Mouse (Mus musculus) gastrocnemius, postnatal 4 days (tissue): ENCODE data around the gene 6030408B16Rik. TPM values are rescaled to one million over a fixed set of nuclear protein-coding genes. Genes with fewer than 3 reads are reported as not detected.
A peak's percentile ranks its signal among the peaks of the same experiment; 100 is the strongest.

ENCODE experiments used
- DNase-seq, 2 experiments: peaks; one replicate each; pipeline ENCODE4 v3.0.0; 2021 to 2022; ENCODE audit warnings: low spot score in 2 of 2, mixed read lengths in 2 of 2
- total RNA-seq, 2 experiments: library from RNA; stranded (reverse); gene quantifications; 2 replicates each; pipeline ENCODE4 v1.2.3; 2021

6030408B16Rik gene
- total RNA-seq, 2 experiments from 2014 or later, result 0.59 TPM; not detected in 1

GRCm38 (mm10) chr15:101295106-101295505 lies 2.1 kb downstream of the 6030408B16Rik start:
- DNase-seq, result no peak

DNA sequence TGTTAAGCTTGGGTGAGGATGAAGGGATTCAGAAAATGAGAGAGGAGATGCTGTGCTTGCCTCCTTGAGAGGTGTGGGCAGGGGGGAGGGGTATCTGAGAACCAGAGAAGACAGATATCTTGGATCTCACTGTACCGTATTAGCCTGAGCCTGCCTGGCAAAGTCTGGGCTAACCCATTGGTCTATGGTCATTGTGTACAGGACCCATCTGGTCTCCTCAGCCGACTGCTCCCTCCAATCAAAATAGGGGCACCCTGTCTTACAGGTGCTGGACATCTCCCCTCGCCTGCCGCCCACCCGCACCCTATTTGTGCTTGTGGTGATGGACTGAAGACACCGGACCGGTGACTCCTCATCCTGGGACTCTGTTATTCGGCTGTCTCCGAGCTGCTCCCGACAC lies 2.6 kb downstream of the 6030408B16Rik start:
- no peak for DNase-seq

DNA sequence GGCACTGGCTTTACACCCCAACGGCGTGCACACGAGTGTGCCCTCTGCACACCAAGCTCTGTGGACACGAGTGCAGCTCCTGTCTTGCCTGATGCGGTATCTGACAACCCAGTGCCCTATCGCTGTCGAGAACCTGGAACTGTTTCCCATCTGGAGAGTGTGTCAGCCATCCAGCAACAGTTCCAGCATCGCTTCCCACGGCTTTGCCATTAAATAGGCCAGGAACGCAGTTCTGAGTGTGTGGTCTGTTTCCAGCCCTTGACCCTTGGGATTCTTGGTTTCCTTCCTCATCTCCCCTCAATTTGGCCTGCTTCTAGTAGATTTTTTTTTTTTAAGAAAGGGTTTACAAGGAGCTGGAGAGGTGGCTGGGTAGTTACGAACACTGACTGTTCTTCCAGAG lies 3.1 kb downstream of the 6030408B16Rik start:
- no peak for DNase-seq

DNA sequence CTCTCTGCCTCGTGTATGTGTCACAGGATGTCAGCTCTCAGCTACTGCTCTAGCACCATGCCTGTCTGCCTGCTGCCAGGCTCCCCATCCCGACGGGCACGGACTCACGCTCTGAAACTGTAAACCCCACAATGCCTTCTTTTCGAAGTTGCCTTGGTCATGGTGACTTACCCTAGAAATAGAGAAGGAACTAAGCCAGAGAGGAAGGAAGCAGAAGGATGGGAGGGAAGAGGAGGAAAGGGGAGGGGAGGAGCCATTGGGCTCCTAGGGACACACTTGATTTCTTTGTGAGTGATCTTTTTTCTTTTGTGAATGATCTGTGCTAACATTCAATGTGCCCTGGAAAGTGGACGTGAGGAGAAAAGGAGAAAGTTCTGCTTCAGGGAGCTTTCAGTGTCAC lies 5.0 kb downstream of the 6030408B16Rik start:
- DNase-seq, result no peak

- no peak for DNase-seq
Observed at GRCm38 (mm10) chr15:101298550-101298949, 5.5 kb downstream of the 6030408B16Rik start.

DNA sequence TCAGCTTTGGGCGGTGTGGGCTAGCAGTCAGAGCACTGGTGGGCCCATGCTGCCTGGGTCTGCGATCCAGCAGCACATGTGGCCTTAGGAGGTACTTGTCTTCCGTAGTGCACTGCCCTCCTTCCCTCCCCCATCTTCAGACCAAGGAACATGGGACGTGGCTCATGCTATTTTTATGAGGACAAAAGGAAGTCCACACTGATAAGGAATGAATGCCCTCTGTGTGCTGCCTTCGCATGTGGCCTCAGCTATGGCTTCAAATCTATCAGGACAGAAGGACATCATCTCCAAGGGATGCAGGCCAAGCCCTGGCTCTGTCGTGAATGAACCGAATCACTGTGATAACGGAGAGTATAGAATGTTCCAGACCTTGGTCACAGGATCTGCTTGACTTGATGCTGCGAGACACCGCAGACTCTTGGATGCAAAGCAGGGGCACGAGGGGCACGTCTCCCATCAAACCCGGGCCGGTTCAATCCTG lies 6.5 kb downstream of the 6030408B16Rik start:
- DNase-seq, result no peak

- DNase-seq, result no peak
Observed at GRCm38 (mm10) chr15:101300128-101300527, 7.1 kb downstream of the 6030408B16Rik start.

- no peak for DNase-seq
Observed at GRCm38 (mm10) chr15:101302201-101302600, 9.2 kb downstream of the 6030408B16Rik start.

DNA sequence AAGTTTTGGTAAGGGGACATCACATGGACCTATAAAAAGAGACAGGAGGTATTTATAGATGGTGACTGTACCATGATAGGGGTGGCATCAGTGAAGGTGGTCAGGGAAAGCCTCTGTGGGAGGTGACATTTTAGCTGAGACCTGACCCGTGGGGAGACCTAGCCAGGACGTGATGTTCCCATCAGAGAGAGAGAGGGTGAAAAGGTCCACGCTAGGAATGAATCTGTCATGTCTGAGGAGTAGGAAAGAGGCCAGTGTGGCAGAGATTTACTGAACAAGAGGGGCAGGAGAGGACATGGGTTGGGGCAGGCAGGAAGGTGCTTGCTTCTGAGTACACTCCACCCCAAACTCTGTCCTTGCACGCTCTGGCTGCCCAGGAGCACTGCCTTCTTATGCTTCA lies 10.8 kb downstream of the 6030408B16Rik start:
- no peak for DNase-seq

DNA sequence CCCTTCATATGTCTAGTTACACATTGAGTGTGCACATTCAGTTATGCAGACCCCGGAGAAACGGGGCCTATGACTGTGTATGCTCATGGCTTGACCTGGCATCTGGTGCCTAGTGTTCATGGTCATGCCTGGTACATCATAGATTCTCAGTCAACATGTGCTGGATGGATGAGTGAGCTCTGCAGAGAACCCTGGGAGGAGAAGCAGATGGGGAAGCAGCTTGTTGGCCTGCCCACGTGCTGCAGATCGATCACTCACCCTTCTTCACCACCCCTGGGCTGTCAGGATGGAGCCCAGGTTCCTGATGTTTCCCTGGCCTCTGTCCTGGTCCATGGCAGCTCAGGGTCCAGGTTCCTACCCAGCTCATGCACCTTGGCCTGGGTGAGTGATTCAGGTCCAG lies 13.4 kb downstream of the 6030408B16Rik start:
- DNase-seq, result no peak

- no peak for DNase-seq
Observed at GRCm38 (mm10) chr15:101308440-101309348, 15.7 kb downstream of the 6030408B16Rik start.

- DNase-seq, result no peak
Observed at GRCm38 (mm10) chr15:101309493-101309892, 16.5 kb downstream of the 6030408B16Rik start.

DNA sequence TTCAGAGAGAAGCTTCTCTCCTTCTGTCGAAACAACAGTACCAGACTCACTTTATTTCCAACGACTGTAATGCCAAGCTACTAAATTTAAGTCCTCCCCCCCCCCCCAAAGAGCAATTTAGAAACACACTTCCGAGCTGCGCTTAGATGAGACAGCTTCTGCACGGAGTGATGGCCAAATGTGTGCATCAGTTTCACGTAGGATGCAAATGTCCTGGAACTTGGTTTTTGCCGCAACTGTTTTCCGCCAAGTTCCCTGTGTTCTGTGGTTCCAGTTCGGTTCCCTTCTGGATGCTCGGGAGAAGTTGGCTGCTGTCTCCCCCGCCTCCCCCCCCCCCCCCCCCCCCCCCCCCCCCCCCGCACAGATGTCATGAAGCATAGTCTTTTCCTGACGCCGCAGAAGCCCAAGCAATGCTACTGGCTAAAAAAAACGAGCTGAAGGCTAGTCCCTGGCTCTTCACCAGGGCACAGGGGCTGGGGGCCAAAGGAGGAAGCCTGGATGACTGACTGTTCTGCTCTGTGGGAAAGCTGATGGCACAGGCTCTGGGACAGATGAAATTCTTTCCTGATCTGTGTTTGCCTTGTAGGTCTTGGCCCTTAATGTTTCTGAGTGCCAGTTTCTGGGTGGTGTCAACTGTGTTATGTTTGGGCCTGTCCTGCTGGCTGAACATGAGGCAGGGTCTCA lies 18.2 kb downstream of the 6030408B16Rik start:
- no peak for DNase-seq

DNA sequence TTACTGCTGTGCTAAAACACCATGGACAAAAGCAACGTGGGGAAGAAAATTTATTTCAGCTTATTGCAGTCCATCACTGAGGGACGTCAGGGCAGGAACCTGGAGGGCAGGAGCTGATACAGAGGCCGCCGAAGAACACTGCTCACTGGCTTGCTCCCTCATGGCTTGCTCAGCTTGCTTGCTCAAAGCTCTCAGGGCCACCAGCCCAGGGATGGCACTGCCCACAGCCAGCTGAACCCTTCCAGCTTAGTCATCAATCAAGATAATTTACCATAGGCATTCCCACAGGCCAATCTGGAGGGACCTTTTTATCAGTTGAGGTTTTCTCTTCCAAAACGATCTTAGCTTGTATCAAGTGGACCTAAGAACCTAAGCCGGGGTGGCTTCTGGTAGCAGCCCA lies 19.0 kb downstream of the 6030408B16Rik start:
- DNase-seq, result no peak

DNA sequence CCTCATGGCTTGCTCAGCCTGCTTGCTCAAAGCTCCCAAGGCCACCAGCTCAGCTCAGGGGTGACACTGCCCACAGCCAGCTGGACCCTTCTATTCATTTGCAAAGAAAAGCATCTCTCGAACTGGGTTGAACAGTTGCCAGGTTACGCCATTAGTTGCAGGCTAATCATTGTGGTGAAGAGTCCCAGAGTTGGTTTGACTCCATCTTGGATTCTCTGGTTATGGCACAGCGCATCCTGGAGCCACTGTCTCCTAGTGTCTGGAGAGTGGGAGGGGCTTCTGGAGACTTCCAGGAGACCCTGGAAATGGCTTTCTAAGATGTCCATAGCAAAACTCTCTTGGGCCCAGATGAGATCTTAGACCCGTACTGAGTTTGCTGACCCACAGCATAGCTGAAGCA lies 22.4 kb downstream of the 6030408B16Rik start:
- DNase-seq, result no peak

- peak; percentile 75 to 88 for DNase-seq
Observed at GRCm38 (mm10) chr15:101315832-101316231, 22.8 kb downstream of the 6030408B16Rik start.

DNA sequence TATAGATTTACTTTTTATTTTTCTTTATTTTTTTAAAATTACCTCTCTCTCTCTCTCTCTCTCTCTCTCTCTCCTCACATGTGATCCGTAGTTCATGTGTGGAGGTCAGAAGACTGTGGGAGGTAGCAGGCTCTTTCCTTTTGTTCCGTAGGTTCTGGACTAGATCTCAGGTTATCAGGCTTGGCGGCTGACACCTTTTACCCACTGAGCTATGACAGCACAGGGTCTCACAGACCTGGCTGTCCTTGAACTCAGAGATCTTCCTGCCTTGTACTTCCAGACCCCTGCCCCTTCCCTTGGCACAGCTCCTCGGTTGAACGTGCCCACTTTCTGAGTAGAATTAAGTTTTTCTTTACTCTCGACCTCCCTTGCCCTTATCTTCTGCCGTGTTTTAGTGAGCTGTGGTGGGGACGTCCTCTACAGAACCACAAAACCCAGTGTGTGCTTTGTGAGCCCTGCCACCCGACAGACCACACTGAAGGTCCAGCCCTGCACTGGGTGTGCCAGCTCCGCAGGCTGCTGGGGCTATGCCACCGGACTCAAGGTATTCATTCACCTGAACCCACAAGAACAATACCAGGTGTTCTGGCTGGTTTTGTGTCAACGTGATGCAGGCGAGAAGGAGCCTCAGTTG lies 23.4 kb downstream of the 6030408B16Rik start:
- no peak for DNase-seq

DNA sequence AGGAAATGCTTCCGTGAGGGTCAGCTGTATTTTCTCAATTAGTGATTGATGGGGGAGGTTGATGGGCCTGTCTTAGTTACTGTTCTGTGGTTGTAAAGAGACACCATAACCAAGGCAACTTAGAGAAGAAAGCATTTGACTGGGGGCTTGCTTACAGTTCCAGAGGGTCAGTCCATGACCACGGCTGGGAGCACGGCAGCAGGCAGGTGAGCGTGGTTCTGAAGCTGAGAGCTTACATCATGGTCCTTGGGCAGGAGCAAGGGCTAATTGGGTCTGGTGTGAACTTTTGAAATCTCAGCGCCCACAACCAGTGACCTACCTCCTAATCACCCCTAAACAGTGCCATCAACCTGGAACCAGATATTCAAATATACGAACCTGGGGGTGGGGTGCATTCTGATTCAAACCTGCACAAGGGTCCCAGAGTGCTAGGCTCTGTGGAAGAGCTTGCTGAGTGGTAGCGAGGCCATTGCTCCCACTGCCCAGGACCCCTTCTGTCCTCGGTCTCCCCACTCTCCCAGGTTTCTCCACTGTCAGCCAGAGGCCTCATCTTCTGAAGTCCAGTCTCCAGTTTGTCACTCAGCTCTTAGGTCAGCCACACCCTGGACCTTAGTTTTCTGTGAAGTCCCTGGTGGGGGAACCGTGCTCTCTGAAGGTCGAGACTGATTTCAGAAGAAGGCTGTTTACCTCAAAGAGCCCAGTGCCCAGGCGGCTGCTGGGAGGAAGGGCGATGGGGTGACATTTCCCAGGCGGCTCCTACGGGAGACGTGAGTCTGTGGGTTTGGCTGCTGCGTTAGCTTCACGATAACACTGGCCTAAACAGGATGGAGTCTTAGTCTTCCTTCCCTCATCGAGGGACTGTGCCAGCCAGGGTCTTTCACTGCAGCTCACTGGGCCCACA lies 24.2 kb downstream of the 6030408B16Rik start:
- no peak for DNase-seq

- no peak for DNase-seq
Observed at GRCm38 (mm10) chr15:101317814-101318500, 24.9 kb downstream of the 6030408B16Rik start.
